Mouse (Mus musculus): ENCODE measurements around the gene Olfr1153.

Gene Olfr1153

DNA sequence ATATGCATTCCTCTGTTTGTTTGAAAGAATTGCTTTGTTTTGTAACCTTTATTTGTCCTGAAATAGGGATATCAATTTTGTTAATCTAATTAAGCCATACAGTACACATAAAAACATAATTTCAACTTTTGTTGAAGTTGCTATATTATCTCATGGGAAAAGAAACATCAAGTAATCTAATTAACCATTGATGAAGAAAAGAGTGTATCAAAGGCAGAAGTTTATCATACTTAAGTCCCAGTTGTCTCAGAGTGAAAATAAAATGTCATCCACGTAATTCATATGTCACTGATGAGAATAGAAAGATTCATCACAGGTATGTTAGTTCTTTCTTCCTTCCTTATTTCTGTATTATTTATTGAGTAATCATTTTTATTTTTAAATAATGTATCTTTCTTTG is at the start of gene Olfr1153:
Gene Olfr1153 (plus strand): TSS at position 301 of the 400 bp plus-strand sequence.
- no peak for DNase-seq (ENCODE audit: low read depth, low spot score)

DNA sequence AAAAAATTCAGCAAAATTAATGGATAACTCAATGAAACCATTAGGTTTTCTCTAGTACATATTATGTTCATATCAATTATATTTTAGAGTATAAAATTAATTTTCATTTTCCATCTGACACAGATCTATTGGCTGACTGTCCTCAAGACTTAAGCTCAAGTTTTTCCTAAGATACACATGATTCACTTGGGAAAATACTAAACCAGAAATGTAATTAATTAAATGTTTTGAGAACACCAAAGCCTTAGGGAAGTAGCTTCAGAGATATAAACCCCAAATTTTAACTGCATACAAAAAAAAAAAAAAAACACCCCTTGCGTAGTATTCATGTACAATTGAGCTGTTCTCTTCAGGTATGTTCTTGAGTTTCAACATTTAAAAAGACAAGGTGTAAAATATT is 39.2 kb upstream of the Olfr1153 start, which contains the start of gene Olfr1151:
Gene Olfr1151 (plus strand): TSS at position 301 of the 400 bp plus-strand sequence.
- no peak for DNase-seq (ENCODE audit: low read depth, low spot score)

DNA sequence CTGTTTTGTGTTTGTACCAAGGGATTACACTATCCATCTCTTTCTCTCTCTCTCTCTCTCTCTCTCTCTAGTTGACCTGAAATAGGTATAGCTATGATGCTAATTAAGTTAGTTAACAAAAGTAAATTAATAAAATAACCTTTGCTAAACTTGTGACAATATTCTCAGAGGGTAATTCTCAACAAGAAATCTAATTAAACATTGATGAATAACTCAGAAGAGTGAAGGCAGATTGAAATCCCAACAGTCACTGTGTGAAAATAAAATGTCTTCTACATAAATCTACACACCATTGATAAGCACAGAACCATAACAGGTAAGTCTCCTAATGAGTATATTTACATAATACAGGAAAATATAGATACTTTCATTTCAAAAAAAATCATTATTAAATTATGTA is 28.6 kb upstream of the Olfr1153 start, which contains the start of gene Olfr1152:
Gene Olfr1152 (plus strand): TSS at position 301 of the 400 bp plus-strand sequence.
- DNase-seq (ENCODE audit: low read depth, low spot score) = no peak

DNA sequence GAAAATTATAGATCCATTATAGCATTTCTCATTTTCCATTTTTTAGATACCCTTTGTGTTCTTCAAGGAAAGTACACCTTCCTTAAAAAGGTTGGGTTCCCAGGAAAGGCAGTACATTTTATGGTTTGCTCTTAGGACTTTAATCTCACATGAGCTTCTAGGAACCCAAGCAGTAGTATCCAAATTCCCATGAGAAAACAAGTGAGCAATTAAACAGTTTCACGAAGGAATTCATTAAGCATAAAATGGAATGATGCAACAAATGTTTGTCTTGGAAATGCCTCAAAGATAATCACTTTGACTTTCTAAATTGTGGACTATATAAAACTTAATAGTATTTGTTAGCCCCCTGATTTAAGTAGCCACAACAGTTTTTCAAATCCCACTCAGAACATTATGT is 10.3 kb downstream of the Olfr1153 start, which contains the start of gene Olfr1154:
Gene Olfr1154 (minus strand): TSS at position 101 of the 400 bp plus-strand sequence.
- no peak for DNase-seq (ENCODE audit: low read depth, low spot score)

DNA sequence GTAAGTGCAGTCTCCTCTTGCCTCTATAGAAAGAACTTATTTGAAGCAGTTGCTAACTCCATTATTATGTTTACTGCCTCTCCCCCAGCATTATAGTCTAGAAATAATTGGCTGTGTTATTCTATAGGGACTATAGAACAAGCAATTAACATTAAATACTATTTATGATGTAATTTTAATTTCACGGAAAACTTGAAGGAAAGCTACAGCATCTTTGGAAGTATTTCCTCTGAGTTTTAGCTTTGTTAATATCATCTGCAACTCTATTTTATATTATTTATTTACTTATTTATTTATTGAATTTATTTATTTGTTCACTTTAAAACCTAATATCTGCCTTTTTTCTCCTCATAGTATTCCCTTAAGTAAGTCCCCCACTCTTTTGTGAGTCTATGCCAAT is 50.3 kb downstream of the Olfr1153 start, which contains the start of gene Olfr1155:
Gene Olfr1155 (minus strand): TSS at position 101 of the 400 bp plus-strand sequence.
- no peak for DNase-seq (ENCODE audit: low read depth, low spot score)
